Mouse (Mus musculus) heart, adult 2 months (tissue): ENCODE measurements around the gene Rap1gap.

Source experiments
- CTCF ChIP-seq: fragments of 200-600 bp; IDR thresholded peaks from 2 replicates; pipeline ENCODE4 v1.8.1; 2022; ENCODE audit warnings: antibody characterized with exemption, mild to moderate bottlenecking, moderate library complexity
- EP300 ChIP-seq: fragments of 200-500 bp; IDR thresholded peaks from 2 replicates; pipeline ENCODE4 v1.6.1; 2011; ENCODE audit warnings: low read depth, low read length, control low read depth; ENCODE audit not compliant: insufficient read depth
- POLR2A ChIP-seq: fragments of 200-500 bp; IDR thresholded peaks from 2 replicates; pipeline ENCODE4 v1.6.1; 2011; ENCODE audit warnings: mild to moderate bottlenecking, low read depth, low read length, control low read depth; ENCODE audit not compliant: insufficient read depth

DNA sequence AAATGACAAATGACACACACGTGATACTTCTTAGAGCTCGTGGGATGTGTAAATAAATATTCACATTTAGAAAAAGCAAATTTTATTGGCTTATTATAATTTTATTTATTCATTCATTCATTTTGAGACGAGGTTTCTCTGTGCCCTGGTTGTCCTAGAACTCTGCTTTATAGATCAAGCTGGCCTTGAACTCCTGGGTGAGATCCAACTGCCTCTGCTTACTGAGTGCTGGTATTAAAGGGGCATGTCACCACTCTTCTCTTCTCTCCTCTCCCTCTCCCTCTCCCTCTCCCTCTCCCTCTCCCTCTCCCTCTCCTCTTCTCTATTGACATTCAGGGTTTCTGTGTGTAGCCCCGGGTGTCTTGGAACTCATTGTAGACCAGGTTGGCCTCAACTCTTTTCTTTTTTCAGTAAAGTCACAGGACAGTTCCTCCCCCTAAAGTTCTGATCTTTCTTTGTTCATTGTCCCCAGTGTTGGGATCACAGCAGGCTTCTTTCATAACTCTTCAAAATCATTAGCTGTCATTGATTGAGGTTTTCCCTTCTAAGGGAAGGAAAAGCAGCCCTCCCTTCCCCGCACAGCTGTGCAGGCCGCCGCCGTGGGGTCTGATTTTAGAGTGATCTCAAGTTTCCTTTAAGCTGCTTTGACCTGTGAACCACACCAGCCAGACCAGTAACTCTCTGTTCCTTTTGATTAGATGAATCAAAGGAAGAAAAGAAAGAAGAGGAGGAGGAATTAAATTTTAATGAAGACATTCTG lies 36.9 kb upstream of the Rap1gap start:
- TF ChIP-seq CTCF = no peak
- no peak for TF ChIP-seq POLR2A
- TF ChIP-seq EP300 = no peak
